Mouse (Mus musculus) kidney, embryonic 15.5 days (tissue): Measurements from ENCODE around the gene Crim1. TPM values are rescaled to one million over a fixed set of nuclear protein-coding genes. Genes with fewer than 3 reads are reported as not detected.
A peak's percentile ranks its signal among the peaks of the same experiment; 100 is the strongest.

Experiments
- ATAC-seq: fragments of 200-750 bp; cut with Nextera tagmentation; replicated peaks from 2 replicates; pipeline ENCODE4 v1.8.0; 2017; ENCODE audit warnings: moderate TSS enrichment; ENCODE audit not compliant: low FRiP score
- H3K27ac ChIP-seq: fragments of 300-500 bp; sonication (generic); 2 replicates; pipeline ENCODE4 v1.5.1; 2015; ENCODE audit warnings: mild to moderate bottlenecking, inconsistent platforms
- H3K27me3 ChIP-seq: fragments of 300-500 bp; sonication (generic); 2 replicates; pipeline ENCODE4 v1.6.1; 2015; ENCODE audit warnings: inconsistent platforms
- H3K36me3 ChIP-seq: fragments of 300-500 bp; sonication (generic); 2 replicates; pipeline ENCODE4 v1.6.1; 2015; ENCODE audit warnings: inconsistent platforms
- H3K4me1 ChIP-seq: fragments of 300-500 bp; sonication (generic); 2 replicates; pipeline ENCODE4 v1.6.1; 2015; ENCODE audit warnings: inconsistent platforms
- H3K4me2 ChIP-seq: fragments of 300-500 bp; sonication (generic); 2 replicates; pipeline ENCODE4 v1.6.1; 2015; ENCODE audit warnings: moderate library complexity, mild to moderate bottlenecking, inconsistent platforms
- H3K4me3 ChIP-seq: fragments of 300-500 bp; sonication (generic); replicated peaks from 2 replicates; pipeline ENCODE4 v1.5.1; 2015; ENCODE audit warnings: mild to moderate bottlenecking, inconsistent platforms
- H3K9ac ChIP-seq: fragments of 300-500 bp; sonication (generic); 2 replicates; pipeline ENCODE4 v1.6.1; 2015; ENCODE audit warnings: mild to moderate bottlenecking, inconsistent platforms
- H3K9me3 ChIP-seq: fragments of 300-500 bp; sonication (generic); replicated peaks from 2 replicates; pipeline ENCODE4 v1.6.1; 2016; ENCODE audit warnings: inconsistent platforms
- WGBS: fragments of 180-500 bp; shearing (Covaris S2); methylation state at CpG from one replicate; pipeline ENCODE4 v1.1.7; 2015; ENCODE audit warnings: mixed read lengths; 5-methylcytosine and 5-hydroxymethylcytosine counted together
- polyA plus RNA-seq: library from polyadenylated mRNA; unstranded; fragments of >200 nt; fragmentation: Nextera tagmentation; extraction: Ambion mirVana; gene quantifications from 2 replicates; pipeline ENCODE4 v1.2.1, GENCODE M21; 2015

Crim1 gene
- polyA plus RNA-seq, 1 experiment from 2014 or later = 6.5 TPM

- Histone ChIP-seq H3K9me3 (no peaks in the 10 kb centered on the region), H3K27me3 (no peaks in the 10 kb centered on the region), H3K4me3 (no peak overlapping the region), H3K4me2 (no peak overlapping the region), H3K4me1 (peaks cover 7% of the 10 kb centered on the region), H3K9ac (no peak overlapping the region), H3K36me3 (no peaks in the 10 kb centered on the region; the same call in 1 of the 2 replicates), H3K27ac (no peak overlapping the region)
- WGBS = 51% methylated on average over 8 of the region's 8 CpGs
- peak; percentile 59 for ATAC-seq
These were observed 56.5 kb downstream of the Crim1 start for GRCm38 (mm10) chr17:78256534-78256933.

DNA sequence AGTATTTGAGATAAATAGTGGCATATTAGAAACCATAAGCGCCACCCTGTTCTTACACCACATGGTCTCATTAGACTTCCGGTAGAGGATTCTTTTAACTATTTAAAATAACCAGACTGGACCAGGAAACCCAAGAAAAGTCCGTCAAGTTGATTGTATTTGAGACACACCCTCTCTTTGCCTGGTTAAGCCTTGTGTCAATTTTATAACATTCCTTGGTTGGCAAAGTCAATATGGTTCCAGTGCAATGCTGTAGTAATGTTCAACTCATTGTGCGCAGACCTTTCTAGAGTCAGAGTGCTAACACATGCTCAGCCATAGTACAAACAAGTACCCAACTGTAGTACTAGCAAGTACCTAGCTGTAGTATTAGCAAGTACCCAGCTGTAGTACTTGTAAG lies 61.6 kb downstream of the Crim1 start:
- Histone ChIP-seq H3K27ac (no peak overlapping the region), H3K36me3 (no peaks in the 10 kb centered on the region), H3K9ac (no peak overlapping the region), H3K4me2 (no peak overlapping the region), H3K27me3 (no peaks in the 10 kb centered on the region), H3K4me1 (peaks cover under 1% of the 10 kb centered on the region; the same call in 1 of the 2 replicates), H3K9me3 (no peaks in the 10 kb centered on the region), H3K4me3 (no peak overlapping the region)
- ATAC-seq = no peak
- 92% methylated on average over 4 of the region's 4 CpGs for WGBS

- Histone ChIP-seq H3K4me2 (no peak overlapping the region), H3K4me3 (no peak overlapping the region), H3K9me3 (no peaks in the 10 kb centered on the region), H3K4me1 (0 out of 2 replicates have a peak, but pooled peaks cover 7% of the 10 kb centered on the region), H3K36me3 (no peaks in the 10 kb centered on the region), H3K27ac (no peak overlapping the region), H3K27me3 (no peaks in the 10 kb centered on the region), H3K9ac (no peak overlapping the region)
- no peak for ATAC-seq
- WGBS = 67% methylated on average over 11 of the region's 11 CpGs
These were observed 64.1 kb downstream of the Crim1 start for GRCm38 (mm10) chr17:78264116-78264515.

DNA sequence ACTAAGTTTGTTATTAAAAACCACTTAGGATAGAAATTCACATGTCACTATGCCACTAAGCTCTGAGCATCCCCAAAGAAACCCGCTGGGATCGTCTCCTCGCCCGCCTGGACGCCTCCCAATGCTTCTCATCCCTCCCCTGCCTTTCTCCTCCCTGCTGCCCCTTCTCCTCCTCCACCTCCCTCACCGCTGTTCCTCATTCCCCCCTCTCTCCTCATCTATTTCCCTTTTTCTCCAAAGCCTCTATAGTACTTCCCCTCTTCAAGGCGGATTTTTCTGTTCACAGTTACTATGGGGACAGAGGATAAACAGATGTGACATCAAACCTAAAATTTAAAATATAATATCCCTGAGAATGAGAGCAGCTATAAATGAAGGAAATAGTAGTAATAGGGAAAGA lies 65.1 kb downstream of the Crim1 start:
- ATAC-seq = no peak
- no peaks in the 10 kb centered on the region for H3K36me3 ChIP-seq
- no peaks in the 10 kb centered on the region for H3K9me3 ChIP-seq
- 78% methylated on average over 7 of the region's 7 CpGs for WGBS
- no peak overlapping the region for H3K4me3 ChIP-seq
- H3K4me2 ChIP-seq = no peak overlapping the region
- H3K9ac ChIP-seq = no peak overlapping the region
- no peaks in the 10 kb centered on the region for H3K27me3 ChIP-seq
- H3K27ac ChIP-seq = no peak overlapping the region
- 0 out of 2 replicates have a peak, but pooled peaks cover 7% of the 10 kb centered on the region for H3K4me1 ChIP-seq

- no peak for ATAC-seq
- no peak overlapping the region for H3K4me3 ChIP-seq
- WGBS = 79% methylated on average over 2 of the region's 2 CpGs
These were observed 66.2 kb downstream of the Crim1 start for GRCm38 (mm10) chr17:78266271-78266670.

GRCm38 (mm10) chr17:78268591-78268990 lies 68.5 kb downstream of the Crim1 start:
- 70% methylated on average over 4 of the region's 4 CpGs for WGBS
- no peaks in the 10 kb centered on the region for H3K9me3 ChIP-seq
- H3K4me3 ChIP-seq = no peak overlapping the region
- H3K36me3 ChIP-seq = no peaks in the 10 kb centered on the region
- no peak overlapping the region for H3K27ac ChIP-seq
- no peak overlapping the region for H3K4me2 ChIP-seq
- peaks cover 22% of the 10 kb centered on the region for H3K4me1 ChIP-seq
- no peak overlapping the region for H3K9ac ChIP-seq
- ATAC-seq = no peak
- H3K27me3 ChIP-seq = no peaks in the 10 kb centered on the region

More at GRCm38 (mm10) chr17:78266271-78266670, 66.2 kb downstream of the Crim1 start:
- Histone ChIP-seq H3K27me3 (no peaks in the 10 kb centered on the region), H3K9me3 (no peaks in the 10 kb centered on the region), H3K4me1 (0 out of 2 replicates have a peak, but pooled peaks cover 7% of the 10 kb centered on the region), H3K27ac (no peak overlapping the region), H3K36me3 (no peaks in the 10 kb centered on the region), H3K9ac (no peak overlapping the region), H3K4me2 (no peak overlapping the region)

DNA sequence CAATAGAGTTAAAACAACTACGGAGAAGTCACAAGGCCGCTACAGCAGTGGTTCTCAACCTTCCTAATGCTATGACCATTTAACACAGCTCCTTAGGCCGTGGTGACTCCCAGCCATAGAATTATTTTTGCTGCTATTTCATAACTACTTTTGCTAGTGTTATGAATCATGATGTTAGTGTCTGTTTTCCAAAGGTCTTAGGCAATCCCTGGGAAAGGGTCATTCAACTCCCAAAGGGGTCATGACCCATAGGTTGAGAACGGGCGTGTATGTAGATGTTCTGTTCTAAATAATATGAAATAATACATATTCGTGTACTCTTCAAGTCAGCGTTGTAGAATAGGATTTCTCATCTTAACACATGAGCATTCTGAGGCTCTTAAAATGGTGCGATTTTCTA lies 69.3 kb downstream of the Crim1 start:
- ATAC-seq = no peak
- H3K36me3 ChIP-seq = no peaks in the 10 kb centered on the region
- H3K9ac ChIP-seq = no peak overlapping the region
- H3K4me3 ChIP-seq = no peak overlapping the region
- H3K4me1 ChIP-seq = peaks cover 22% of the 10 kb centered on the region
- H3K27ac ChIP-seq = no peak overlapping the region
- H3K9me3 ChIP-seq = no peaks in the 10 kb centered on the region
- H3K27me3 ChIP-seq = no peaks in the 10 kb centered on the region
- WGBS = 94% methylated on average over 8 of the region's 8 CpGs
- H3K4me2 ChIP-seq = no peak overlapping the region

DNA sequence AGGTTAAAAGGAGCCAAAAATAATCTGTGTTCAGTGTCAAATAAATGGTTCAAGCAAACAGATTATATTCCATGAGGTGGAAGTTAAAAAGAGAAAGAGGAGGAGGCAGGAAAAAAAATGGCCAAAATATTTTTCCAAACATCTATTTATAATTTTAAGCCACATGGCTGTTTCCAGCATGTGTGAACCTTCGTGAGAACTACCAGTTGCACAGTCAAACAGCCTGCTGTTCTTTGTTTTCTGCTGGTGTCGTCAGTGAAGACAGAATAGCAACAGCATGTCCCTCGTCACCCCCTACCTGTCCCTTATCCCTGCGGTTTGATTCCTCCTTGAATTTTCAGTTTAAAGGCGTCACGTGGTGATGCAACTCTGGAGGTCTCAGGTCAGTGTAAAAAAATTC lies 70.0 kb downstream of the Crim1 start:
- ATAC-seq = no peak
- H3K4me2 ChIP-seq = no peak overlapping the region
- H3K9me3 ChIP-seq = no peaks in the 10 kb centered on the region
- no peak overlapping the region for H3K4me3 ChIP-seq
- H3K36me3 ChIP-seq = no peaks in the 10 kb centered on the region
- WGBS = 83% methylated on average over 6 of the region's 6 CpGs
- H3K27ac ChIP-seq = no peak overlapping the region
- peaks cover 22% of the 10 kb centered on the region for H3K4me1 ChIP-seq
- no peaks in the 10 kb centered on the region for H3K27me3 ChIP-seq
- no peak overlapping the region for H3K9ac ChIP-seq

DNA sequence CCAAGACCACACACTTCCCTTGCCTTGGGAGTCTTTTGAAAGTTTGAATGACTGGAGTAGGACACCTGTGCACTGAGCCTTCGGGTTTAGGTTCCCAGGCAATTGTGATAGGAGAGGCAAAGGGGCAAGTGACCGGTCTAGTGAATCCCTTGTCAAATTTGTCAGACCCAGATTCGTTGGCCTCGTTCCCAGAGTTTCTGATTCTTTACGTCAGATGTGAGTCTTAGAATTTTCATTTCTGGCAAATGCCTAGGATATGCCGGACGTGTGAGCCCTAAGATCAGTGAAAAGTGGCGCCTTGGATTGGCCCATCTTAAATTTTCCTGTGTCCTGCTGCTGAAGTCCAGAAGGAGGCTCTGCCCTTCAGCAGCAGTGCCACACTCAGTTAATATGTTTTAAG lies 71.7 kb downstream of the Crim1 start:
- Histone ChIP-seq H3K9ac (no peak overlapping the region), H3K4me2 (no peak overlapping the region), H3K4me1 (peaks cover 26% of the 10 kb centered on the region), H3K27ac (0 out of 2 replicates have a peak overlapping the region, but pooled peaks have one; percentile 46), H3K4me3 (no peak overlapping the region), H3K27me3 (no peaks in the 10 kb centered on the region), H3K9me3 (no peaks in the 10 kb centered on the region), H3K36me3 (no peaks in the 10 kb centered on the region)
- no peak for ATAC-seq
- WGBS = 79% methylated on average over 8 of the region's 8 CpGs

DNA sequence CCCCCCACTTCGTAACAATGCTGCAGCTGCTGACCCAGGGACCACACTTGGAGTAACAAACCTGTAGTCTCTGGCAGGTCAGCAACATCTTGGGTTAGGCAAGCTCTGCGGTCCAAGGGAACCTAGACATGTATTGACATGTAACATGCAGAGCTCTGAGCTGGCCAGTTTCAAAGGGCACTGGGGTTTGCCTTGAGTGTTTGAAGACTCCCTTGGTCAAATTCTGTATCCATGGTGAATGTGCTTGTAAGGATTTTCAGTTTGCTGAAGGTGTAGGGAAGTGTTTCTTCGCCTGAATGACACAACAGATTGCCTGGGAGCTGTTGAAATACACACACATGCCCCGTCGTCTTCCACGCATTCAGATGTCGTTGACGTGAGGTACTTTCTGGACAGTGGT lies 72.1 kb downstream of the Crim1 start:
- no peak for ATAC-seq
- WGBS = 74% methylated on average over 8 of the region's 8 CpGs
- Histone ChIP-seq H3K9me3 (no peaks in the 10 kb centered on the region), H3K4me1 (peaks cover 26% of the 10 kb centered on the region), H3K36me3 (no peaks in the 10 kb centered on the region), H3K4me3 (no peak overlapping the region), H3K9ac (no peak overlapping the region), H3K4me2 (no peak overlapping the region), H3K27me3 (no peaks in the 10 kb centered on the region), H3K27ac (0 out of 2 replicates have a peak overlapping the region, but pooled peaks have one; percentile 46)

- Histone ChIP-seq H3K9ac (no peak overlapping the region), H3K9me3 (no peaks in the 10 kb centered on the region), H3K4me2 (no peak overlapping the region), H3K4me1 (peaks cover 23% of the 10 kb centered on the region), H3K27me3 (no peaks in the 10 kb centered on the region), H3K4me3 (no peak overlapping the region), H3K27ac (peak overlapping the region; percentile 46), H3K36me3 (no peaks in the 10 kb centered on the region)
- WGBS = 67% methylated on average over 8 of the region's 8 CpGs
- no peak for ATAC-seq
These were observed 72.8 kb downstream of the Crim1 start for GRCm38 (mm10) chr17:78272713-78273483.

DNA sequence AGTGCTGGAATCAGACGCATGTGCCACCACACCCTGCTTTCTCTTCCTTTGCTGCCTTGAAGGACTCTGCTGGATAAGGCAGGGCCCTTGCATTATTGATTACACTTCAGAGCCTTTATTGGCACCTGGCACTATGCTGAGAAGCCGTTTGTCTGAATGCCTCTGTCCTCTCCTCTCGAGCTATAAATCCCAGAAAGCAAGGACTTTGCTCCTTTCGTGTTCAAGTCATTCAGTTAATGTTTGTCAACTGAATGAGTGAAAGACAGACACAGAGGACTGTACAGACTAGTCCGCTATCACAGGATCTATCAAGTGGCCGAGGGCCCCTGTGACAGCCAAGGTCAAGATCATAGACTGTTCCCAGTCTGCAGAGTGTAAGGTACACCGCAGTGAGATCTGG lies 73.8 kb downstream of the Crim1 start:
- Histone ChIP-seq H3K27ac (no peak overlapping the region), H3K9ac (no peak overlapping the region), H3K9me3 (no peaks in the 10 kb centered on the region), H3K27me3 (no peaks in the 10 kb centered on the region), H3K36me3 (no peaks in the 10 kb centered on the region), H3K4me3 (no peak overlapping the region), H3K4me1 (peaks cover 22% of the 10 kb centered on the region), H3K4me2 (no peak overlapping the region)
- peak; percentile 52; the same call in 1 of the 2 replicates for ATAC-seq
- 62% methylated on average over 7 of the region's 7 CpGs for WGBS
